In the genomic region with DNA sequence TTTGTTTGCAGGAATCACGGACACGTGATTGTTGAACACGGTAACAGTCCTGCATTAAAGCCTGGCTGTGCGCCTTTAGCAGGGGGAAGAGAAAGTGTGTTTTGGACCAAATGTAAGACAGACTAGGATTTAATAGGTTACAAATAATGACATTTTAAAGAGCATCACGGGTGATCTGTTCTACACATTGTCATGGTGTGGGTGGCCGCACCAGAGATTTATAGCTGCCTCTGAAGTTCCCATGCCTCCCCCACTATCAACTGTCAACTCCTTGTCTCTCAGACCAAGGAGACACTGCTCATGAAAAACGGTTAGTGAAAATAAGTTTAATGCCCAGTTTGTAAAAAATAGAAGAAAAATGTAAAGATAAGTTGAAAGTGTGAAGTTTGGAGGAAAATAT, we compare ENCODE assay signal across 23 mouse cellular contexts. TPM values are rescaled to one million over a fixed set of nuclear protein-coding genes. Genes with fewer than 3 reads are reported as not detected.
"Had no signal": no experiment of that assay in that cellular context is flagged by ENCODE, and none has a peak within 500 bp of the region (broad histone marks: within the 10 kb centered on the region; RNA-seq: fewer than 3 reads in every experiment).

No protein-coding gene starts in this region.

- H3K27ac ChIP-seq: heart, adult 2 months; heart, embryonic 13.5 days; heart, embryonic 15.5 days; hindbrain, embryonic 13.5 days; hindbrain, embryonic 15.5 days; hindbrain, postnatal 0 days; limb, embryonic 13.5 days; limb, embryonic 15.5 days; liver, embryonic 12.5 days; liver, embryonic 14.5 days had no signal

- H3K36me3 ChIP-seq: heart, embryonic 13.5 days; heart, embryonic 15.5 days; hindbrain, embryonic 13.5 days; hindbrain, embryonic 15.5 days; limb, embryonic 13.5 days; limb, embryonic 15.5 days; liver, embryonic 12.5 days had no signal

- ATAC-seq: hindbrain, postnatal 0 days; intestine, embryonic 16.5 days; liver, embryonic 12.5 days had no signal

- DNase-seq: gastrocnemius, postnatal 14 days; gastrocnemius, postnatal 36 days; heart, adult 2 months; heart, postnatal 14 days; heart, postnatal 36 days; kidney, adult 11 months; kidney, adult 8-10 months; kidney, postnatal 10 days; layer of hippocampus, adult 9-11 months; layer of hippocampus, postnatal 36 days; left cerebral cortex, postnatal 4 days had no signal

- H3K9ac ChIP-seq: heart, embryonic 13.5 days; heart, embryonic 15.5 days; hindbrain, embryonic 13.5 days; hindbrain, embryonic 15.5 days; limb, embryonic 13.5 days; limb, embryonic 15.5 days; liver, embryonic 12.5 days; liver, embryonic 14.5 days had no signal

- H3K4me3 ChIP-seq: heart, adult 2 months; heart, embryonic 13.5 days; heart, embryonic 15.5 days; hindbrain, embryonic 13.5 days; hindbrain, embryonic 15.5 days; limb, embryonic 13.5 days; limb, embryonic 15.5 days; liver, embryonic 12.5 days had no signal

- H3K9me3 ChIP-seq: heart, embryonic 13.5 days; heart, embryonic 15.5 days; hindbrain, embryonic 13.5 days; hindbrain, embryonic 15.5 days; limb, embryonic 13.5 days; limb, embryonic 15.5 days; liver, embryonic 12.5 days had no signal

- H3K4me2 ChIP-seq: heart, embryonic 11.5 days; heart, embryonic 13.5 days; heart, embryonic 15.5 days; hindbrain, embryonic 13.5 days; hindbrain, embryonic 15.5 days; limb, embryonic 13.5 days; limb, embryonic 15.5 days; liver, embryonic 12.5 days had no signal

- H3K27me3 ChIP-seq: heart, embryonic 13.5 days; heart, embryonic 15.5 days; hindbrain, embryonic 13.5 days; hindbrain, embryonic 15.5 days; limb, embryonic 13.5 days; limb, embryonic 15.5 days; liver, embryonic 12.5 days had no signal

RNA-seq across cellular contexts. Expression of a gene that starts 2.7 kb away (rescaled TPM):
- polyA plus RNA-seq: liver, adult 2 months had no signal
